Mouse (Mus musculus) midbrain, embryonic 14.5 days (tissue): ENCODE results near the gene Smdt1. TPM values are rescaled to one million over a fixed set of nuclear protein-coding genes. Genes with fewer than 3 reads are reported as not detected.

Source experiments
- microRNA-seq: library from miRNA; unstranded; fragments of <30 nt; microRNA quantifications from one replicate; pipeline ENCODE4, GENCODE M21; 2016
- polyA plus RNA-seq: library from polyadenylated mRNA; unstranded; fragments of >200 nt; fragmentation: Nextera tagmentation; extraction: Ambion mirVana; gene quantifications from 2 replicates; pipeline ENCODE4 v1.2.1, GENCODE M21; 2014

Gene Smdt1
- polyA plus RNA-seq, 1 experiment from 2014 or later: 286 TPM

Small RNAs within 50 kb of the gene (microRNA-seq; reads per million reads assigned to microRNA genes)
- not detected for gene Mir7684

Other genes with a start within 250 kb of the Smdt1 start
- gene Ccdc134, start 211.0 kb upstream of the Smdt1 start, polyA plus RNA-seq: 10.0 and 11.0 TPM in 2 replicates
- 132 and 158 TPM in 2 replicates for gene Srebf2, start 191.8 kb upstream of the Smdt1 start, polyA plus RNA-seq
- gene Shisa8, start 126.1 kb upstream of the Smdt1 start, polyA plus RNA-seq: 0.70 and 1.5 TPM in 2 replicates
- gene Tnfrsf13c, start 114.6 kb upstream of the Smdt1 start, polyA plus RNA-seq: 0.19 TPM in 1 of 2 replicates, not detected in the other
- 13.9 and 23.2 TPM in 2 replicates for gene Cenpm, start 94.2 kb upstream of the Smdt1 start, polyA plus RNA-seq
- gene 1500009C09Rik, start 86.6 kb upstream of the Smdt1 start, polyA plus RNA-seq: 12.2 and 47.6 TPM in 2 replicates
- gene Sept3, start 64.1 kb upstream of the Smdt1 start, polyA plus RNA-seq: 361 and 403 TPM in 2 replicates
- not detected in 2 replicates for gene Wbp2nl, start 40.0 kb upstream of the Smdt1 start, polyA plus RNA-seq
- 23.0 and 27.3 TPM in 2 replicates for gene Naga, start within 50 bp of the Smdt1 start, polyA plus RNA-seq
- 0.85 and 1.3 TPM in 2 replicates for gene Pheta2, start within 50 bp of the Smdt1 start, polyA plus RNA-seq
- 375 and 469 TPM in 2 replicates for gene Ndufa6, start 15.4 kb downstream of the Smdt1 start, polyA plus RNA-seq
- gene Cyp2d22, start 41.3 kb downstream of the Smdt1 start, polyA plus RNA-seq: 0.76 and 2.1 TPM in 2 replicates
- not detected in 2 replicates for gene Cyp2d11, start 55.1 kb downstream of the Smdt1 start, polyA plus RNA-seq
- not detected in 2 replicates for gene Cyp2d10, start 68.2 kb downstream of the Smdt1 start, polyA plus RNA-seq
- gene Cyp2d9, start 94.5 kb downstream of the Smdt1 start, polyA plus RNA-seq: not detected in 2 replicates
- gene Cyp2d12, start 216.1 kb downstream of the Smdt1 start, polyA plus RNA-seq: not detected in 2 replicates